Mouse (Mus musculus): ENCODE results near the gene Bahcc1.

DNA sequence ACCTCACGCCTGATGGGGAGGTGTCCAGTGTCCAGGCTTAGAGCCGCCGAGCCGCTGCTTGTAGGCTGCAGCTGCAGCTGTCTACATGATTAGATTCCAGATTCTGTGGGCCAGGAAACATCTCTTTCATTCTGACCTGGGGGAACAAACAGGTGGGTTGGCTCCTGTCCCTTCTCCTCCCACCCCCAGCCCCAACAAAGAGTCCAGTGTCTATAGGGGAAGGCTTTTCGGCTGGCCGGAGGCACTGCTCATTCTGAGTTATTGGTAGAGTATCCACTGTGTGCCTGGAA lies 10.7 kb downstream of the Bahcc1 start:
- no peak for TF ChIP-seq CTCF (IDR thresholded peaks at IDR 0.05; ENCODE audit: insufficient read depth, low read length)
- TF ChIP-seq POLR2A (IDR thresholded peaks at IDR 0.05; ENCODE audit: borderline replicate concordance, extremely low read depth, low read depth, low read length) = no peak
